Mouse (Mus musculus) small intestine, adult 2 months (tissue): ENCODE results near the gene Dnase1l1.

Experiments used
- CTCF ChIP-seq: fragments of 200-500 bp; IDR thresholded peaks from 2 replicates; pipeline ENCODE4 v1.5.1; 2012; ENCODE audit warnings: low read depth, mild to moderate bottlenecking, control low read depth, inconsistent platforms, low read length, moderate library complexity, mixed read lengths; ENCODE audit not compliant: insufficient replicate concordance, insufficient read length; ENCODE audit errors: extremely low read depth
- POLR2A ChIP-seq: fragments of 200-500 bp; IDR thresholded peaks from 2 replicates; pipeline ENCODE4 v1.6.1; 2012; ENCODE audit warnings: low read depth, mild to moderate bottlenecking, control low read depth, inconsistent platforms, low read length, moderate library complexity

GRCm38 (mm10) chrX:74246213-74246681, 35.9 kb downstream of the Dnase1l1 start:
- TF ChIP-seq CTCF (no peak), POLR2A (peak; percentile 90)
